Mouse (Mus musculus) NIH3T3 (cell line): ENCODE data around the gene Olfr741.

Experiments
- DNase-seq: peaks from one replicate; pipeline ENCODE4 v3.0.0-alpha.2; 2012; ENCODE audit warnings: low read depth

Olfr741 gene

GRCm38 (mm10) chr14:50472438-50472837 is at the start of gene Olfr741:
Gene Olfr741, plus strand, starts transcription at chr14:50472738.
- no peak for DNase-seq

- no peak for DNase-seq
These were observed 27.3 kb upstream of the Olfr741 start, which contains the start of gene Olfr740 for GRCm38 (mm10) chr14:50445245-50445644. Gene Olfr740, plus strand, starts transcription at chr14:50445545.

- DNase-seq: no peak
These were observed 5.9 kb downstream of the Olfr741 start for GRCm38 (mm10) chr14:50478406-50478805.

- no peak for DNase-seq
These were observed 30.8 kb downstream of the Olfr741 start, which contains the start of gene Olfr742 for GRCm38 (mm10) chr14:50503300-50503699. Gene Olfr742, plus strand, starts transcription at chr14:50503600.

- no peak for DNase-seq
These were observed 49.0 kb downstream of the Olfr741 start, which contains the start of gene Olfr743 for GRCm38 (mm10) chr14:50521539-50521938. Gene Olfr743, plus strand, starts transcription at chr14:50521839.
